Mouse (Mus musculus) ES-Bruce4 (cell line): ENCODE results near the gene Rarg.

ENCODE experiments used
- CTCF ChIP-seq: IDR thresholded peaks from one replicate; pipeline ENCODE4 v1.8.1; 2011; ENCODE audit warnings: low read depth, low read length
- EP300 ChIP-seq: IDR thresholded peaks from 2 replicates; pipeline ENCODE4 v1.6.1; 2011; ENCODE audit warnings: low read depth, low read length; ENCODE audit not compliant: insufficient read depth
- POLR2A ChIP-seq: IDR thresholded peaks from one replicate; pipeline ENCODE4 v1.8.1; 2011; ENCODE audit warnings: low read length; ENCODE audit not compliant: insufficient read depth

DNA sequence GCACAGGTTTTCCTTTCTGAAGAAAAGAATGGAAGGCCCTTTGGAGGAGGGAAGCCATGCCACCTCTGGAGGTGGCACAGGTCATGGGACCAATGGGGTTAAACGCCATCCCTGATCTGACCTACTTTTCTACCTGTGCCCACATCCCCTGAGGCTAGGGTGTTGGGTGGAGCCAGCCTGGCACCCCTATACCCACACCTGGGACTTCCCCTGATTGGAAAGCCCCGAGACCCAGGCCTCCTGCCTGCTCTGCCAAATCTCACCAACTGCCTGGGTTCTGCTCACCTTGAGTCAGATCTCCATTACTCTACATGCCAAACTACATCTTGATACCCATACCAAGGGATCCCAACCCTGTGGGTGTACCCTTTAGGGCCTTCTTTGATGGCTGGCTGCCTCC lies 5.7 kb upstream of the Rarg start:
- TF ChIP-seq EP300 (no peak), POLR2A (no peak), CTCF (no peak)
